Mouse (Mus musculus): ENCODE results near the gene Utp14a. TPM values are rescaled to one million over a fixed set of nuclear protein-coding genes. Genes with fewer than 3 reads are reported as not detected.

Utp14a gene
- total RNA-seq, 2 experiments from 2014 or later: 14.1 to 16.9 TPM

- peak; percentile 9 for DNase-seq
These were observed 54.2 kb downstream of the Utp14a start for GRCm38 (mm10) chrX:48310706-48311517.

DNA sequence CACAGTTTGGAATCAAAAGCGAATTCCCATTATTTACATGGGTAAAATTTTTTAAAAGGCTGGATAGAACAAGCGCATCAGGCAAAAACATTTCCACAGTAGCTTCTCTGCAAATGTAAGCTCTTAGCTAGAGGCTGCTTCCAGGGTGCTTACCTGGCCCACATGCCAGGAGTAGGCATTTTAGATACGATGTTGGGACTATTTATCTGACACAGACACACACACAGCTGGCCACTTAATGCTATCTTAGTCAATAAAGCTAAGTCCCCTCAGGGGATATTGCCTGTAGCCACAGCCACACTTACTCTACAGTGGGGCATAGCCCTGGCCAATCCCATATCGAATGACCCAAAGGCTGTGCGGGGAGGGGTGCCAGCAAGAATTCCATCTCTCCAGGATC lies 55.1 kb downstream of the Utp14a start:
- DNase-seq: no peak

DNA sequence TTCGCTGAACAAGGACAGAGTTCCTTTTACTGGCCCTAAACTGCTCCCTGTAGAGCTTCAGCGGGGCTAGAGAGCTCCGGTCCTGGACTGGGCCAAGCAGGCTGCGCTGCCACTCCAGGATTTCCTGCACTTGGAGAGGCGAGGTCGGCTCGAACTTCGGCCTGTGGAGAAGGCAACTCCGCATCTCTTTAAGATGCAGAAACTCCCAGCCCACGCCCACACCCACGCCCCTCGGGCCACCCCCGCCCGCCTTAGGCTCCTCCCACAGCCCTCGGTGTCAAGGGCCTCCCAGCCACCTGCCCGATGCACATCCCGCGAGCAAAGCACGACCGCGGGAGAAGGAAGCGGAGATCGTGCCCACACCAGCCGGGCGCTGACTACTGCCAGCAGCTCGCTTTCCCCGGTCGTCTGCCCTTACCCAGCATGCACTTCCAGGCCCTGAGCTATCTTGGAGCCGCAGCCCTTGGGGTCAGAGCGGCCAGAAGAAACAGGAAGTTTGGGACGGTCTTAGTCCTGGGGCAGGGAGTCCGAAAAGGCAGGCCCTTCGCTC lies 57.9 kb downstream of the Utp14a start:
- DNase-seq: peak; percentile 76

- no peak for DNase-seq
These were observed 60.8 kb downstream of the Utp14a start for GRCm38 (mm10) chrX:48317444-48317843.

DNA sequence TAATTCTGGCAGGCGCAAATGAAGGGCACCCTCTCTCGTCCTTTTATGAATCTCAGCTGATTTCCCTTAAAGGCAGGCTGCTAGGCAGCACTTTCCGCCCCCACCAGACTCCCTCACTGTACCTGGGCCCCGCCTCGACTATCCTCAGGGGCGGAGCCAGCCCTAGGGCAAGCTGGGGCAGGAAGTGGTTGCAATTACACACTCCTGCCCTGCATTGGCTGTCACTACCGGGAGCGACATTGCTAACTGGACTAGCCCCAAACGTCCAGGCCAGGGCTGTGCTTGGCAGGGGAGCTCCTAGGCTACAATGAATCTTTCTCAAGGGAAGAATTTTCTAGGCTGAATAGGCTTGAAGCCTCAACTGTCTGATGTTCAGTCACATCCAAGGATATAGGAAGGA lies 61.5 kb downstream of the Utp14a start:
- DNase-seq: peak; percentile 12

Other genes starting within 250 kb of the Utp14a start
- gene Apln, start 222.0 kb upstream of the Utp14a start, total RNA-seq (2021): 10 to 100 TPM; 26.9 to 30.4 TPM
- 1 to 10 TPM; 2.2 to 3.2 TPM for gene Xpnpep2, start 148.1 kb upstream of the Utp14a start, total RNA-seq (2021)
- gene Sash3, start 110.4 kb upstream of the Utp14a start, total RNA-seq (2021): 1 to 10 TPM in 1 of 2 experiments, under 1 TPM in 1; 0.82 to 1.2 TPM
- 10 to 100 TPM in 1 of 2 experiments, 1 to 10 TPM in 1; 9.5 to 14.9 TPM for gene Zdhhc9, start 48.0 kb upstream of the Utp14a start, total RNA-seq (2021)
- gene Bcorl1, start 84.5 kb downstream of the Utp14a start, total RNA-seq (2021): 1 to 10 TPM; 6.4 to 8.2 TPM
- 10 to 100 TPM in 1 of 2 experiments, 1 to 10 TPM in 1; 6.1 to 11.3 TPM for gene Elf4, start 206.3 kb downstream of the Utp14a start, total RNA-seq (2021)